Mouse (Mus musculus): ENCODE results near the gene Cd80.
"Not testable (repeated sequence)": the region's sequence is repeated elsewhere in the genome, so short reads cannot be mapped to it uniquely, and the experiment has no call there.

The Cd80 gene

DNA sequence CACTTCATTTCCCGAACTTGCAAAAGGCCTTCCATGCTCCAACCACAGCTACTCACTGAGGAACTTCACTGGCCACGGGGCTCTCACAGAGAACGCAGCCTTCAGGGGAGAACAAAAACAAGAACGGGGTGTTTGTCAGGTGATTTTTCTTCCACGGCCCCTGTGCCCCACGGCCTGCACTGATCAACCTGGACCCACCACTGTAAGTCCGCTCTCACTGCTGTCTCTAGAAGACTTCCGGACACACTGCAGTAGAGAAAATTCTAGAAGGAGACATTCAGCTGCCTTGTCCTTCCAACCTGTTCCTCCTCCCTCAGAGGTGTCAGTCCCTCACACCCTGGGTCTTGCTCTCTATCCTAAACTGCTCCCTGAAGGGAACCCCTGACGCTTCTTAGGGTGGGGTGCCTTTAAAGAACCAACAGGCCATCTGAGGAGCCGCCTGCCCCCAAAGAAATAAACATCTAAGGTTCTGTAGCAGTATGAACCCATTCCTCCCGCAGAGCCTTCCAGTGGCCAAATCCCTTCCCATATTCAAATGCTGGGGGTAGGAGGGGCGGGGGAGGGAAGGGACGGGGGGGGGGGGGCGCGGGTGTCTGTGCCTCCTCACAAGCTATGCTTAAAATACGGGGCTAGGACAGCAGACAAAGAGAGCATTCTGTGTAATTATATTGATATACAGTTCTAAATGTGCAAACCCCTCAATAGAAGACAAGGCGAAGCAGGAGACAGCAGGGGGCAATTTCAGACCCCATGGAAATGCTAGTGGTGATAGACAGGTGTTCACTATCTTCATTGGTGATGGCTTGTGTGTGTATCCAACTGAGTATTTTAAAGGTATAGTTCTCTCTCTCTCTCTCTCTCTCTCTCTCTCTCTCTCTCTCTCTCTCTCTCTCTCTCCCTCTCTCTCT, at the start of gene Cd80:
Gene Cd80 (plus strand): TSS at position 51 of the 908 bp plus-strand sequence.
- DNase-seq (ENCODE audit: extremely low read depth, low read depth), result no peak

DNA sequence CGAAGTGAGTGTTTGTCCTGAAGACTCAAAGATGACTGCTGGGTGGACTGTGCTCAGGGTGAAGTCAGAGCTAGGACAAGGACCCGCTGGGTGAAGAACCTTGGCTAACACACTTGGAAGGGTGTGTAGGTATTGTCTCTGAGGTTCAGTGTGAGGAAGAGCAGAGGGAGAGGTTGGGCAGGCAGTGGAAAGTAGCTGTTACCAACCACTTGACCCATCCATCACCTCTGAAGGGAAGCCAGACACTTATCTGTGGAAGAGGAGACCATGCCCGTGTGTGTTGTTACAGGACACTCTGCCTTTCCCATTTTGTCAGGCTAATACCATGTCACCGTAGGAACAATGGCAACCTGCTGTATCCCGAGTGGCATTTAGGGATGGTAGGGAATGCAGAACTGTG, 49.1 kb upstream of the Cd80 start:
- no peak for DNase-seq (ENCODE audit: extremely low read depth, low read depth)

DNA sequence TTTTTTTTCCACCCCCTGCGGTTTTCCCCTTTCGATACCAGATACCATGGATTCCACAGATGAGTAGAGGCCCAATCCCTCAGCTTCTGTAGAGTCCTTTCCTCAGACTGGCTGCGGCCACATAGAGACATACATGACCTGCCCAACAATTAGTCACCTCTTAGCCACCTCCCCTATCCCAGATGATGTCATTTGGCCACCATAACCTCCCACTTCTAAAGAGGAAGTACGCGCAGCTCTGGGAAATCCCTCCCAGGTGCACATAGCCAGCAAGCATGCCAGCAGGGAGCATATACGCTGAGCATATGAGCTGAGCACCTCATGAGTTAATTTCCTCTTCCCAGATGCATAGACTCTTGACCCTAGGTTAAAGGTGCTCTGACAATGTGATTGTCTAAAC, 48.7 kb upstream of the Cd80 start:
- no peak for DNase-seq (ENCODE audit: extremely low read depth, low read depth)

DNA sequence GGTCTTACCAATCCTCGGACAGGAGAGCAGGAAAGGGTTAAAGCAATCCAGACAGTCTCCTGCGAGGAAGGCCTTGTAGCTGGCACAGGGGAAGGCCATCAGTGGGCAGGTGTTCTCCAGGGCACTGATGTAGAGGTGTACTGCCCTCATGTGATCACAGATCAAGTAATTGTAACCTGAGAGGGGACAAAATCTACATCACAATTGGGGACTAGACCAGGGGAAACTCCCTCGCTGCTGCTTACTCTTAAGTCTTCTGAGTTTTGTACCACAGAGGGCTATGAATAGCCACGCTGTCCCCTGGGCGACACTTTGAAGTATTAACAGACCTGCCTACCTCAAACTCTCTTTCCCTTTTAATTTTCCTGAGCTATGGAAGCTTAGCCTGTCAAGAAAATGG, 47.8 kb upstream of the Cd80 start:
- no peak for DNase-seq (ENCODE audit: extremely low read depth, low read depth)

DNA sequence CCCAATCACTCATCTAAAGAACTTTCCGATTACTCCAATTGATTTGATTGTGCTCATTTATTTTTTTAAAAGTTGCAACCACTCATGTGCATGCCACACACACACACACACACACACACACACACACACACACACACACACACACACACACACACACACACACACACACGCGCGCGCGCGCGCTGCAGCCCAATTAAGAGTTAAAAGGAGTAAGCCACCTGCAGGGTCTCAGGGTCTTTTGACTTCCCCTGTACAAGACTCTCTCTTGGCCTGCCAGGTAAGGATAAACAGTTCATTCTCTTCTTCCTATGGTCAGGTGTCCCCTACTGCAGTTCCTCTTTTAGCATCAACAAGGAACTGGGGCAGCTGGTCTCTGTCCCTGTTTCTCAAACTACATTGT, 46.9 kb upstream of the Cd80 start:
- no peak for DNase-seq (ENCODE audit: extremely low read depth, low read depth)

DNA sequence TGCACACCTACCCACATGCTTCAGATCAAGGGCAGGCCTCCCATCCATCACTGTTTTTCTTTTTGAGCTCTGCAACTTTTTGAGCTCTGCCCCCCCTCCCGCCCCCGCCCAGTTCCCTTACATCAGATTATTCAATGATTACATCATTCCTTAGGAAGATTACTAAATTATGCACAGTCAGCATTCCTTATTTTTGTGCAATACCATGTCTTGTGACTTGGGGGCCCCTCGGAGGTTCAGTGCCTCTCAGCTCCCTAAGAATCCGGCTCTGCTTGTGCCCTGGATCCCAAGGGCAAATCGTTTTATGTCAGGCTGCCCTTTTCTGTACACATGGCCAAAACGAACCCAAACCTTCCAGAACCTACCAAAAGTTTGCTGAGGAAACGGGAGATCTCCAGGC, 40.4 kb upstream of the Cd80 start:
- no peak for DNase-seq (ENCODE audit: extremely low read depth, low read depth)

DNA sequence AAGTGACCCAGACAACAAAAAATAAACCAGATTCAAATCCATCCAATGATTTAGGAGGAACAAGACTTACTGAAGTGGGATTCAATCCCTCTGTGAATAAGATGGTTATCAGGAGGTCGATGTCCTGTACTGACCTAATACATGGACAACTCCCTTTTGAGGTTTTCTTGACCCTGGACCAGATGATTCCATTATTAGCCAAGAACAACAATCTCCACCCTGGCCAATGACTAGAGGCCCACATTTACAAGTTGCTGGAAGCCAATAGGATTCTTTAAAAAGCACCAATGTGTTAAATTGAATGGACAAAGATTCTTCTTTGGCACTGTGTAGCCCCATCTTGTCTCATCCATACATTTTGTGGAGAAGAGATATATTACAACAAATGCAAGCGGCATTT, 30.0 kb upstream of the Cd80 start:
- no peak for DNase-seq (ENCODE audit: extremely low read depth, low read depth)

DNA sequence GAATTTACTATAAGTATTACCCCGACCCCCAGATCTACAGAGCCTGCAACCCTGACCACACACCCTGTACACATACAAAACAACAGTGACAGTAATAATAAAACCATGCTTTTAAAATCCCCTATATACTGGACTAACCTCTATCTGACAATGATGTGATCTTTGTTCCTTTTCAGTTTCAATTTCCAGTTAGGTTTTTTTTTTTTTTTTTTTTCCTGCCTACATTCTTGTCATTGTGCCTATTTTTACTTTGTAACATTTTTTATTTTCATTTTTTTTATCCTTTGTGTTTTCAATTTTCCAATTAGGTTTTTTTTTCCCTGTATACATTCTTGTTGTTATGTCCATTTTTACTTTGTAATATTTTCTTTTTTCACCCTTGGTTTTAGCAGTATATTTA, 29.6 kb upstream of the Cd80 start:
- no peak for DNase-seq (ENCODE audit: extremely low read depth, low read depth)

DNA sequence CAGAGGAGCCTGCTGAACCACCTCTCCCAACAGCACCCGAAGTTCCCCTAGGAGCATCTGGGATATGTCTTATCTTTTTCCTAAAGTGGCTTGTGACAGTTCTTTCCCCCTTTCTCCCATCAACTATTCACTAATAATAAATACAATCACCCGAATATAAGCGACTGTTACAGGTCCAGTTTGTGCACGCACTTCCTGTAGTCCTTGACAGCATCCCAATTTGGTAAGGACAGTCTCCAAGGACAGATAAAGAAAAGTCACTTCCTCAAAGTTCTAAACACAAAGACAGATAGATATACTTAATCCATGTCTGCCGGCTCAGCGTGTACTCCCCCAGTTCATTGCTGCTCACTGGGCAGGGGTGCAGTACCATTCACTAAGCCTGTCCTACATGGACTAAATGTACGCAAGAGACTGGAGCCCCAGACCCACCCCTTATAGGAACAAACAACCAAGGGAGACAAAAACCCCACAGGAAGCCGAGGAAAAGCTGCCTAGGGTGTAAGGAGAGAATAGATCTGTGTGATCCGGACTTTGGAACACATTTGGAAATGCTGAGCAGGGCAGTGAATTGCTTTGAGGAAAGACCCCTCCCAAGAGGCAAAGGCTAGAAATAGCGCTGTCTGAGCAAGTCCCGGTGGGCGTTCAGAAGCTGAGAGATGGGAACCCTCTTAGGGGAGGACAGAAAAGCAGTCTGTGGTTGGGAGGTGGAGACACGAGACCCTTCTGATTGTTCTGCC, 23.7 kb upstream of the Cd80 start:
- no peak for DNase-seq (ENCODE audit: extremely low read depth, low read depth)

DNA sequence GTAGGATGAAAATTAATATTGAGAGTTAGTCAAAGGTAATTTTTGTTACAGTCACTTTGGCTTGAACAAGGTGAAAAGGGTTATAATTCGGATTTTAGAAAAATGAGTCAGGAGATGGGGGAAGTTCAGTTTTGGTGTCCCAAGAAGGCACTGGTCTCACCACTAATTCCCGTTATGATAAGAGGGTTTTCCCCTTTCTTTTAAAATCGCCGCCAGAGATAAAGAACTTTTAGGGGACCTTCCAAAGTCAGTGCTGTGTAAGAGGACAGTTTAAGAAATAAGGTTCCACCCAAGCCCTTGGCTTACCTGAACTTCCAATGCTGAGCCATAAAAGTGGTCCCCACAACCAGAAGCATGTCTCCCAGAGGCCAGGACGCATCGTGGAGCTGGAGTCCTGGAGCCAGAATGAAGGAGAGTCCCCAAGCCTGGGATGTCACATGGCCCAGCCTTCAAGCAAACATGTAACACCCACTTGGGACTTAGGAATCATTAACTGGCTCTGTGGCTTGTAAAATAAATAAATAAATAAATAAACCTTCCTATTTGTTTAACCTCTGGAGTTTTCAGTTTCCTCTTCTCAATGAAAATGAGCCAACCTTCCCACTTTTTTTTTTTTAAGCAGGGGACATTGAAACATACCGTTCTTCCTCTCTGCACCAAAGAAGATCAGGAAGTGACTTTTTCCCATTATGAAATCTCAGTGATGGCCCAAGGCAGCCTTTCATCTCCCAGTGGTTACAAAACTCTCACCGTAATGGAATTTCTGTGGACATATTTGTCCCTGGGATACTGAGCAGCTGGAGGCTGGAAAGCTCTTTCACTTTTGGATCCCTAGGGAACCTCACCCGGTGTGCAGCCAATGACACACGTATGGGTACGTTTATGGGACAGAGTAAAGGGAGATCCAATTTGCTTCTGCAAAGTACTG, 22.6 kb upstream of the Cd80 start, which contains the start of gene Pla1a:
Gene Pla1a (minus strand): TSS at position 648 of the 928 bp plus-strand sequence.
- DNase-seq (ENCODE audit: extremely low read depth, low read depth), result no peak

DNA sequence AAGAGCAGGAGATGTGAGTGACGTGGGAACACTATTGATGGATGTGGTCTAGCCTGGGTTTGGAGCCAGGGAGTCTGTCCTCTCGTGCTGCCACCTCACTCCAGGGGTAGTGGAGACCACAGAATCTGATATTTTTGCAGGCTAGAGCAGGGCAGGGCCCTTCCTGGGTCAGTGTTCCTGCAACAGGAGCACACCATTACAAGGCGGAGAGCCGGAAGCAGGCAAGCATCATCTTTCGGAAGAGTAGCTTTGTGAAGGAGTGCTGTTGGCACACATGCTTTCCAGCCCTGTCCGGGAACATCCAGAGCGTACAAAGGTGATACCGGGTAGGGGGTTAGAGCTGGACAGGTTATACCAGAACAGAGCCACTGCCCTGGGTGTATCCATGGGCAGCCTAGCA, 21.8 kb upstream of the Cd80 start:
- DNase-seq (ENCODE audit: extremely low read depth, low read depth), result no peak

DNA sequence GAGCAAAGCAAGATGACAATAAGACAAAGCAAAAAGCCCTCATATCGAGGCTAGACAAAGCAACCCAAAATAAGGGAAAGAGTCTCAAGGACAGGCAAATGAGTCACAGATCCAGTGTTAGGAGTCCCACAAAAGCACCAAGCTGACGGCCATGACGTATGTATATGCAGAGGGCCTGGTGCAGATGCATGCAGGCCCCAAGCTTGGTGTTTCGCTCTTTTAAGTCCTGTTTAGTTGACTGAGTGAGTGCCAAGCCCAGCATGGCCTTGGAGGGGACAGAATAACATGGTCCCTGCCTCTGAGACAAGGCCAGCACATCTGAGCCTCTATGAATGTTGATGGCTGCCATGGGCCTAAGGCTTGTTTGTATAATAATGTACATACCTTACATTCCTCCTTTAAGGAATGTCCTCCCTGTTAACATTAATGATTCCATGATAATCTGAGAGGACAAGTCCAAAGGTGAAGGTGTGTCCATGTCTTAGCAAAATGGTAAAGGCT, 21.0 kb upstream of the Cd80 start:
- no peak for DNase-seq (ENCODE audit: extremely low read depth, low read depth)

DNA sequence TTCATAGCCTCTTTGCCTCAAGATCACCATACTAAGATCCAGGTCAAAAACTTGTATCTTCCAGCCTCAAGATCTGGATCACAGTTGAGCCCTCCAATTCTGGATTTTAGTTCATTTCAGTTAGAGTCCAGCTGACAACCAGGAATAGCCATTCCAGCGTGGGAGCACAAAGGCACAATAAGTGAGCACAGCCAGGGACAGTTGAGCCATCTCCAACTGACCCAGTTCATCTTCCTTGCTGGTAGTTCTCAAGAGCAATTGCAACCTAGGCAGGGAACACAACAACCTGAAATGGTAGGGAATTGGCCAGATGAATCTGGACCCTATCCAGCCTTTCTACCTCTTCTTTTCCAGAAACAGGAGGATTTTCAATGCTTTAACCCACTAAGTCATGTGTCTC, 16.2 kb upstream of the Cd80 start:
- DNase-seq (ENCODE audit: extremely low read depth, low read depth), result no peak

DNA sequence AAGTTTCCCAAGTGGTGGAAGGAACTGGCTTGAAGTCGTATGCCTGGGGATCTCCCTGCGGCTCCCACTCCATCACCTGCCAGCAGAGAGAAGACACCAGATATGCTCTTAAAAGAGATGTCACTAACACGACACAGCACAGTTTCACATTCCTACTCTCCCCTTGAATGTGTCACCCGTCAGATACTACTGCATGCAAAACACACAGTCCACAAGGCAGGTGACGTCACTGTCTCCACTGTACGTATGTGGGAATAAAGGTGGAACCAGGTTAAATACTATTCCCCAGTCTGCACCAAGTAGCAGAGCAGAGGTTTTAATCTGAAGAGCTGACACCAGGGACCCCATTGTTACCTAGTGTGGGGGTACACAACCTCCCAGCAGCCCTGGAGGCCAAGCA, 15.0 kb upstream of the Cd80 start:
- no peak for DNase-seq (ENCODE audit: extremely low read depth, low read depth)

DNA sequence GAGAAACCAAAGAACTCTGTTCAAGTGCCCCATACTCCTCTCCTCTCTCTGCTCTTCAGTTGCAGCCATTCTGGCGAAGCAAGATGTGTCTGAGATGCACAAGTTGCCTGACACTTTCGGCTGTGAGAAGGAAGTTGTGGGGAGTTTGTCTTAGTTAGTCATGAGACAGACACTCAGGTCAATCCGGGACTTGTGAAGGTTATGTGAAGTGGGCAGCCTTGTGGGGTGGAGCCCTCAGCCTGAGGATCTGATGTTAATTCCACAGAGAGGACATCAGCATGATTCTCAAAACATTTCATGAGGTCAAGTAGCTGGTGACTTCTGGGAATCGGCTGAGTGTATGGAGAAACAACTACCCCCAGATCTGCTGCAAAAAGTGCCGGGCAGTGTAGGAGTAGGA, 13.8 kb upstream of the Cd80 start:
- no peak for DNase-seq (ENCODE audit: extremely low read depth, low read depth)

DNA sequence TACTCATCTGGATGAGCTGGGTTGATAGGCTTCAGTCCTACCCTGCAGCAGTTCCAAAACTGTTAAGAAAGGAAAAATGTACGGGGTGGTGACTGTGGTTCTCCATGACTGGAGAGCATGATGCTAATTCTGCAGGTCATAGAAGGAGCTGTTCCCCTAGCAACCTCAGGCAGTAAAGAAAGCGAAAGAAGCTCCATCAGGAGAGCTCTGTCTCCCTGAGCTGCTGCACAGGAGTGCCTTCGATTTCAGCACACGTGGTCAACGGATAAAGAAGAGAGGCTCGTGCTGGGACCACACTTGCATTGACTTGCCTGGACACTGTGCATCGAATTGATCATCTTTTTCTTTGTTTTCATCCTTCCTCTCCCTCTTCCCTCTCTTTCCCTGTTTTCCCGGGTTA, 13.1 kb upstream of the Cd80 start:
- no peak for DNase-seq (ENCODE audit: extremely low read depth, low read depth)

DNA sequence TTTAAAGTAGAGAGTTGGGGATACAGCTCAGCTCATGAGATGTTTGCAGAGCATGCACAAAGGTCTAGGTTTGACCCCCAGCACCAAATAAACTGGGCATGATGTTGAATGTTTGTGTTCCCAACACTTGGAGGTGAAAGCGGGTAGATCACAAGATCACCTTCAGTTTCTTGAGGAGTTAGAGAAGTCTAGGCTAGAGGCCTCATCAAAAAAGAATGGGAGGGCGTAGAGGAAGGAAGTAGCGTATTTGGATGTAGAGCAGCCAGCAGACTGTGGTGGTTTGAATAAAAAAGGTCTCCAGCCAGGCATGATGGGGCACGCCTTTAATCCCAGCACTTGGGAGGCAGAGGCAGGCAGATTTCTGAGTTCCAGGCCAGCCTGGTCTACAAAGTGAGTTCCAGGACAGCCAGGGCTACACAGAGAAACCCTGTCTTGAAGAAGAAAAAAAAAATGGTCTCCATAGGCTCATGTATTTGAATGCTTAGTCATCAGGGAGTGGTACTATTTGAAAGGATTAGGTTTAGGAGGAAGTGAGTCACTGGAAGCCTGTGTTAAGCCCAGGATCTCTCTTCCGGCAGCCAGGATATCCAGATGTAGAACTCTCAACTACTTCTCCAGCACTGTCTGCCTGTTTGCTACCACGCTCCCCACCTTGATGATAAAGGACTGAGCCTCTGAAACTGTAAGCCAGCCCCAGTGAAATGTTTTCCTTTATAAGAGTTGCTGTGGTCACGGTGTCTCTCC, 11.5 kb upstream of the Cd80 start:
- no peak for DNase-seq (ENCODE audit: extremely low read depth, low read depth)

DNA sequence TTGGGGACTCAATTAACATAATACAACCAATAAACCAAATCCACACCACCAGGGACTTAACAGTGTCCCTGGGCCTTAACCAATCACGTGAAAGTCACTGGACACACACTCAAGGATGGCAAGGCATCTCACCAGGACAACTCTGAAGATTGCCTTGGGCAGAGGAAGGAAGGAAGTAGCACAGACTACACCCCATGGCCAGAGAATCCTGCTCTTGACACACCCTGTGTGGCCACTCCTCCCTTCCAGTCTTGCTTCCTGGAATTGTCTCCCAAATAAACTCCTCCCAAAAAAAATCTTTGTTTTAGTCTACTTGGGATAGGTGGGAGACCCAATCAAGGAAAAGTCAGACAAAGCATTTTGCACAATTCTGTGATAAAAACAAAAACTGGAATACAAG, 10.3 kb upstream of the Cd80 start:
- DNase-seq (ENCODE audit: extremely low read depth, low read depth), result no peak

DNA sequence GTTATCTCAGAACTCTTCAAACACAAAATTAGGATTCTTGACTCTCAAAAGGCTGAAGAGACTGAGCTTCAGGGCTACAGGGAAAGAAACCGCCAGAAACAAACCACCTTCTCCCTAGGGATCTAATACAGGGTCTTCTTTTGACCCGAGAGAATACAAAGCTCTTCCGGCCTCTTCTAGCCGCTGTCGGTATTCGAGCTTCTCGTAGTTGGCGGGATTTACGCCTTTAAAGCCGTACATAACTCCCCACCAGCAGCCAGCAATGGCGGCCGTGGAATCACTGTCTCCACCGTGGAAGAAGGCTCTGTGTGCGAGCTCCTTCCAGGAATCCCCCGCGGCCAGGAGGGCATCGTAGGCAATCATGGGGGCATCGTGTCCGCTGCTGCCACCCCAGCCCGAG, 9.8 kb upstream of the Cd80 start:
- DNase-seq (ENCODE audit: extremely low read depth, low read depth), result no peak

DNA sequence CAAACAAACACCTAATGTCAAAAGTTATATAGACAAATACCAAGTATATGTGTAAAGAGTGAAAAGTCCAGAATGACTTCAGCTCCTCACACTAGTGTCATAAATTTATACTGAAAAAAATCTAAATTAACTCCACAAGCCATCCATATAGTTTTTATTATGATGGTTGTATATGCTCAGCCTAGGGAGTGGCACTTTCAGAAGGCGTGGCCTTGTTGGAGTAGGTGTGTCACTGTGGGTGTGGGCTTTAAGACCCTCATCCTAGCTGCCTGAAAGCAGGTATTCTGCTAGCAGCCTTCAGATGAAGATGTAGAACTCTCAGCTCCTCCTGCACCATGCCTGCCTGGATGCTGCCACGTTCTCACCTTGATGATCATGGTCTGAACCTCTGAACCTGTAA, 9.2 kb upstream of the Cd80 start:
- DNase-seq (ENCODE audit: extremely low read depth, low read depth), result not testable (repeated sequence)

DNA sequence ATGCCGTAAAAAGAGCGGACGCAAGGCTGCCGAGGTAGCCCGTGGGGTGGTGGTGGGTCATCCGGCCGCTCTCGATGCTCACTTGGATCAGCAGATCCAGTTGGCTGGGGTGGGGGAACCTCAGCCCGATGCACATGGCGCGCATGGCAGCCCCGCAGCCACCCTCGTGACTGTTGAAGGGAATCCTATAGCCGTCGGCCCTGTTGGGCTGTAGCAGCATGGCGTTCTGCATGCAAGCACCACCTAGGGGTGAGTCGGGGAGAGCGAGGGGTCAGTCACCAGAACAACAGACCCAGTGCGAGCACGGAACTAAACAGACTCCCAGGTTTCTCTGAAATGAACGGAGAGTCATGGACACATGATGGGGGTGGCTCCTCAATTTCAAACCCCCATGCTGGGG, 8.0 kb upstream of the Cd80 start:
- DNase-seq (ENCODE audit: extremely low read depth, low read depth), result no peak

Data from MEL-GATA-1-ER (cell line).